Mouse (Mus musculus) liver, adult (tissue): Measurements from ENCODE around the gene Htr2c.

ENCODE experiments used
- GATA4 ChIP-seq: IDR thresholded peaks from 2 replicates; pipeline ENCODE4 v1.6.1; 2014; ENCODE audit warnings: mild to moderate bottlenecking, low read length; ENCODE audit not compliant: insufficient replicate concordance

The Htr2c gene

DNA sequence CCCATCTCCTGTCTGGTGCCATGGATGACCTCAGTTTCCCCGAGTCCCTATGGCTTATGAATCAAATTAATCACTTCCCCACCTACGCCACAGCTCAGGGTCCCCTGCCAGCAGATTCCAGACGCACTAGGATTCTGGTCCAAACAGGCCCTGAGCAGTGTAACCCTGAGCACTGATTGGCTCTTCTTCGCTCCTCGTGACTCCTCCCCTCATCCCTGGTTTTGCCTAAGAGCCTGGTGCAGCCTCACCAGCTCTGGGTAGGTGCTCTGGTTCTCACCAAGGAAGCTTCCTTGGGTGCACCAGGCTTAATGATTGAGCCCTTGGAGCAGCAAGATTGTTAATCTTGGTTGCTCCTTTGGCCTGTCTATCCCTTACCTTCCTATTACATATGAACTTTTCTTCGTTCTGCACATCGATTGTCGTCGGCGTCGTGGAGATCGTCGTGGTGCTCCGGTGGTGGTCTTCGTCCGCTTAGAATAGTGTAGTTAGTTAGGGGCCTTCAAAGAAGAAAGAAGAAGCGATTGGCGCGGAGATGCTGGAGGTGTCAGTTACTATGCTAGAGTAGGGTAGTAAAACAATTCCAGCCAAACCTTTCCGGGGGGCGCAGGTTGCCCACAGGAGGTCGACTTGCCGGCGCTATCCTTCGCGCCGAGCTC, at the start of gene Htr2c:
Htr2c (plus strand) TSS at position 256 of the 656 bp plus-strand sequence.
- no peak for TF ChIP-seq GATA4

DNA sequence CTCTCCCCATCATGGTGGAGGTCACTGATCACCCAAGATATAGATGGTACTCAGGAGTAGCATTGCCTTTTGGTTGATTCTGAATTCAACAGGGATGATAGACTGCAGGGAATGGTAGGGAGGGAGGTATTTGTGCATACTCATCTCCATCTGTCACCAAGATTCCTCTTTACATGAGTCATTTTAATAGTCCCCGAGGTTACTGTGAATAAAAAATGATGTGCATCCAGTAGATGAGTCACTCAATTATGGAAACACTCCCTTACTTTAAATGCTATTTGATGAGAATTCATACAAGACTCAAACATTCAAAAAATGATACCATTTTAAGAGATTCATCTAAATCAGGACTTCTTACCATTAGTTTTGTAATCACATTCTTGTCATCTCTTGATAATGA, 34.1 kb upstream of the Htr2c start:
- no peak for TF ChIP-seq GATA4

DNA sequence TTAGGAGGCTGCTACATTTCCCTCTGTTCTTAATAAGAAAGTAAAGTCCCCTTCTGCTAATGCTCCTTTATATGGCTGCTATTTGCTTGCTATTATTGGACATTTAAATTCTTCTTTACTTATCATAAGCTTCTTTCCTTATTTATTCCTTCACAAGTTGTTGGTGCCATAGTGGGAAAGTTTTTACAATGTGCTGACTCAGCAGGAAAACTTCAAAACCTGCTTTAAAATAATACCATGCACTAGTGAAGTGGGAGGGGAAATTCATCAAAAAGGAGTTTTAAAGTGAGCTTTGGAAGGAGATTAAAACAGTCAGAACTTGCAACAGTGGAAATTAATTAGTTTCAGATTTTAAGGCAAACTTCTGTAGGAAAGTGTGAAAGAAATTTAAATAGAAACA, 26.0 kb upstream of the Htr2c start:
- TF ChIP-seq GATA4: no peak

DNA sequence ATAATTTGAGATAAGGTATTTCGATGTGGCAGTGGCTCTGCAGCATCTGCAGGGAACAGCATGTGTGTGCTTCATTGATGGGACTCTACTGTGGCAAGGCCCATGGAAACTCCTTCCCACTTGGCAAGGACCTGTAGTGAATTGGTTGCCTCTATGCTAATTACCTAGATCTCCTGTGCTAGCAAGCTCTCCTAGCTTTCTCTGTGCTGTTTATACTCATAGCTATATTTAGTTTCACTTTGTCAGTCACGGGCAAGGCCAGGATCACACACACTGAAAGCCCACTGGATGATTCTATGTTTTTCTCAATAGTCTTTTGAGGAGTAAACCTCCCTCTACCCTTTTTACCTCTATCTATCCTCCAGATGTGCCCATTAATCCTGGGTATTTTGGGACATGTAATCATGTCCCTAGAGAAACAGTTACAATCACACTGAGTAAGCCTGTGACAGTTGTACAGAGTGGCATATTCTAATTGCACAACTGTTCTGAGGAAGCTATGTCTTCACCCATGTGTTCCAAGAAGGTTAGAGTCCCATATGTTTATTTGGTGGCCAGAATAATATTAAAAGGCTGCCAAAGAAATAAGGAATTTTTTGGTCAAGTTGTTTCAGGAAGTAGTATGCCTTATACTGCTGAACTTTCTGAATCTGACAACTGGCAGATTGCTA, 16.0 kb upstream of the Htr2c start:
- no peak for TF ChIP-seq GATA4

DNA sequence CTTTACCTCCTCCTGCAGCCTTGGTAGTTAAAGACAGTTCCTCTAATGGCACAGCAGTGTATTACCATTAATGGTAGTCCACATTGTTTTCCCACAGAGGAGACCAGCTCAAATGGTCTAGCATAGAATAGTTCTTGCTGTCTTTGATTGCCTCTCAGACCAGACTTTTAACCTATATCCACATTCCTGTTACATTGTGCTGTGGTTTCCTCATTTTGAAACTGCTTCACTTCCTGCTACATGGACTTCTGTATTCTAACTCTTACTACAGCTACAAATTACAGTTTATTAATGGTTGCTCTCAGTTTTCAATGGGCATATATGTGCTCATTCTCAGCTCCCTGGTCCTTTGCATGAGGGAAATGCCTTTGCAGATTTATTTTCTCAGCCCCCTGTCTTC, 15.3 kb upstream of the Htr2c start:
- TF ChIP-seq GATA4: no peak

DNA sequence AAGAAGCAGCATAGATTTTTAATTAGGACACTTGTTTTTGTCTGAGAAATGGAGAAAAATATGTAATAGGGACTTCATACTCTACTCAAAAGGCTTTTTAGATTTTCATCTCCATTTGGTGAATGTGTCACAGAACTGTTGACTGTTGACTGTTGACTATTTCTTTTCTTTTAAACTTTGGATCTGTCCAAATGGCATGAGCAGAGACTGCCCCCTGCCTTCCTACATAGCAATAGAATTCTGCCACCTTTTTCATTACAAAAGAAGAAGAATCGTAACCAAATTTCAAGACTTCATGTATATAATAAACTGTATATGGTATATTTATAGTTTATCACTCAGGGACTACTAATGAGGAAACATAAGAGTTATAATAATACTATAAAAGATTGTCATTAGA, 3.7 kb upstream of the Htr2c start:
- no peak for TF ChIP-seq GATA4

DNA sequence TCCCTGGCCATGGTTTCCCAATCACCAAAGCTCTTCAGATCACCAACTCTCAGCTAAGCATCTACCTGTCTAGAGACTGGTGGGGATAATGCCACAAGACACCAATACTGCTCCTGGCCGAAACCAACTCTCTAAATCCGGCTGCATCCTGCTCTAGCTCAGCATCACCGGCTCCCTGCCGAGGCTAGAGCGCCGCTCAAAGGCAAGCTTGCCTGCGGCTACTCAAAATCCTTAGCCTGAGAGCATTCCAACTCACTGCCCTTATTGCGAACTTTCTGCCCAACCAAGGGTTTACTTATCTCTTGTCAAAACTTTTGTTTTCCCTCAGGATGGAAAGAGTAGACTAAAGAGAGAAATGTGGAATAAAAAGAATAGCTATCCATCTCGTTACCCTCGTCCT, 2.4 kb upstream of the Htr2c start:
- no peak for TF ChIP-seq GATA4

DNA sequence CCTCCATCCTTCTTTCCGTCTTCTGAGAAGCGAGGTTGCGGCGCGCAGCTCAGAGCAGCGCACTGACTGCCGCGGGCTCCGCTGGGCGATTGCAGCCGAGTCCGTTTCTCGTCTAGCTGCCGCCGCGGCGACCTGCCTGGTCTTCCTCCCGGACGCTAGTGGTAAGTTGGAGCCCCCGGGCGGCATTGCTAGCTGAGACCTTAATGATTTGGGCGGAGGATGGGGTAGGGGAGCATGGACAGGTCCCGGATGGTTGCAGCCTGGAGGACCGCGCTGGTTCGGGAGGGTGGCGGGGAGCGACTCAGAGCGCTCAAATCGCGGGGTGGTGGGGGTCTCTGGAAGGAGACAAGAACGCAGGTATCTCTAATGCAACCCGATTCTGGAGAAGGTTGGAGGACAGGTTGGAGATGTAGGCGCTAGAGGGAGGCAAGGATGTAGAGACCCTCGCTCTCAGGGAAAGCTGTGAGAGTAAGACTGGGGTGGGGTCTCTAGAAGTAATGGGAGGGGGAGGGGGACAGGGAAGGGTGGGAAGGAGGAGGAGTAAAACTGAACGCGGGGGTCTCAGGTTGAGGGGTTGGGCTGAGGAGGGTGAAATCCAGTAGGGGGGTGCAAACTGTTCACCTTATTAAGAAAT, 718 bp downstream of the Htr2c start:
- no peak for TF ChIP-seq GATA4

DNA sequence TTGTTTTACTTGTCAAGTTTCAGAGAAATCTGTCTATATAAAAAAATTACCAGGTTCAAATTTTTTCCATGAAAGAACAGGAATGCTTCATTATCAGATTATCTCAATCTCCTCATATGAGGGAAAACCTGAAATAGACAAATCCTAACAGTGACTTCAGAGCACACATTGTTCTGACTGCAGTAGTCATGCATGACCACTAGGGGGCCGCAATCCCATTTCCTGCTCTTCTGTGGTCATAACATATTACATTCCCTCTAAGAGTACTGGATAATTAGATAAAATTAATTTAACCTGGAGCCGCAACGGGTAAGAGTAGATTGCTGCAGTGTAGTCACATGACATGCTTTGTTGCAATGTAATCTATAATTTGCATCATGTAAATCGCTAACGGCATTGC, 17.6 kb downstream of the Htr2c start:
- no peak for TF ChIP-seq GATA4

DNA sequence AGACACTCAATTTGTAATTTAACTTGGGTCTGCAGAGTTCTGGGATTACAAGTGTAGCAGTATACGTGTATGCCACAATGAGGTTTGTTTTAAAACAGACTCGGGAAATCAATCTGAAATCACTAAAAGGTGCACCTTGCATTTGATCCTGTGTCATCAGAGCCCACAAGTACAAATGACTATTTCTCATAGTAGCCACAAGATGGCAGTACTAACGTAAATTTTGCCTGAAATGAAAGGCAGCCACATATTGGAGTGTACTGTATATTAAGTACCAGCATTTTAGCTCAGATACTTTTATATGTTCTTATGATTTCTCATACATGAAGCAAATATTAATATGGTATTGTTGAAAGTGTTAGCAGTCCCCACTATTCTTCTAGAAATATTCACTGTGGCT, 93.4 kb downstream of the Htr2c start:
- TF ChIP-seq GATA4: no peak

DNA sequence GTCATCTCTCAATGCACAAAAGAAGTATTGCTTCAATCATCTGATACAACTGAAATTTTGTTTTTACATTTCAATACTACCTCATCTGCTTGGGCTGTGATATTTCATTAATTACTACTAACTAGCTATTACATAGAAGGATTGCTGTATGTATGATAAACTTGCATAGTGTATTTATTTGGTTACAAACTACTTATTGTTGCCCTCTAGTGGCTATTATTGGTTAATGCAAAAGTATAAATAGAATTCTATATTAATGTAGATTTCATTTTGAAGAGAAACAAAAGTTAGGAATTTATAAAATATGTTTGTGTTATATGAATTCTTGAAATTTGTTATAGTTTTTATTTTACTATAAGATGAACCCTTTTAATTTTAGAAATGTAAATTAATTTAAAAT, 109.3 kb downstream of the Htr2c start:
- no peak for TF ChIP-seq GATA4

DNA sequence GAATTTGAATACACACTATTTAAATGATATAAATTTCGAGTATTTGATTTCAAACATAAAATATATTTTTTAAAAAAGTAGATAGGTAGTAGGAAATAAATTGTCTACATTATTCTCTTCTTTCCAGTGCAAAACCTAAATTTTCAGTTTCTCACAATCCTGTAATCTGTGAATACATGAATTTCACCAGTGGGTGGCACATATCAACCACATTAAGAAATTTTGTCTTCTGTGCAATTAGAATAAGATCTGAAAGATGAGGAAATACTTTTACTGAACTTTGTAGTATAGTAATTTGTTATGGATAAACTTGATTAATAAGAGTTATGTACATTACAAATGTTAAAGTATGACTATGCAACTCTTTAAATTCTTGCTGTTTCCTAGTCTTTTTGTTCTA, 156.8 kb downstream of the Htr2c start:
- no peak for TF ChIP-seq GATA4

DNA sequence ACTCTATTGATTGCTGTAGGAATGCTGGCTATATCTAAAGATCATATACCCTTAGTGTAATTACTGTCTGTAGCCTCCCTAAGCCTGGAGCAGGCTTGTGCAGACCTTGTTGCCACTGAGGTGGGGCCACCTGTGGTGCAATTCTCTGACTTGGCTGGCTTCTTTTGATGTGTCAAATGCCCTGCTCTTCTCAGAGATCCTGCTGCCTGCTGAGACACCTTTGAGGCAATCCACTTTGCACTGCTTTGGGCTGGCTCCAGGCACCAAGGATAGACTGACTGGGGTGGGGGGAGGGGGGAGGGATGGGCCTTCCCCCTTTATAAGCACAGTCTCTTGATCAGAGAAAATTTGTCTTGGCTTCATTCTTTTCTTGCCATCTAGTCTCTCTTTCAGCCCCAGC, 252.9 kb downstream of the Htr2c start:
- no peak for TF ChIP-seq GATA4

DNA sequence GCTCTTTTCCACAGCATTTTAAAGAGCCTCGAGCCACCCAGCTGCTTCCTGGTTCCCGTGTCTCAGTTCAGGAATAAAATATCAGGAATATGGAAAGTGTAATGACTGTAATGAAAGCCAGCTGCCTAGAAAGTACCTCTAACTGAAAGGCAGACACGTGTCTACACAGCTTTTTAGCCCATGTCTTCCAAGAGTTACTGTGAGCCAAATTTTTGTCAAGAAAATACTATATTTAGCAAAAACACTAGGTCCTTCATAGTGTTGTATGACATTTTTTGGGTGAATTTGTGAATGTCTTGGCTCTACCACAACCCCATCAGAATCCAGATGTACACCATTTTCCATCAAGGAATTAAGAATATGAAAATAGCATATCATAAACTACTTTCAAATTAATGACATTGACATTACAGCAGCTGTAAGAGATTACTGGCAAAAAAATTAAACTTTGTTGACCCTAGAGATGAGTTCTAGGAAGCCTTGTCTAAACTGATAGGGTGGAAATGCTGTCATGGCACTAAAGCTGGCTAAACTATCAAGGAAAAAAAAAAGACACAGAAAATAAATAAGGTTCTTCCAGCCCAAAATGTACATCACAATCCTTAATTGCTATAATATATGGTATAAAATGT, 255.2 kb downstream of the Htr2c start:
- TF ChIP-seq GATA4: no peak

DNA sequence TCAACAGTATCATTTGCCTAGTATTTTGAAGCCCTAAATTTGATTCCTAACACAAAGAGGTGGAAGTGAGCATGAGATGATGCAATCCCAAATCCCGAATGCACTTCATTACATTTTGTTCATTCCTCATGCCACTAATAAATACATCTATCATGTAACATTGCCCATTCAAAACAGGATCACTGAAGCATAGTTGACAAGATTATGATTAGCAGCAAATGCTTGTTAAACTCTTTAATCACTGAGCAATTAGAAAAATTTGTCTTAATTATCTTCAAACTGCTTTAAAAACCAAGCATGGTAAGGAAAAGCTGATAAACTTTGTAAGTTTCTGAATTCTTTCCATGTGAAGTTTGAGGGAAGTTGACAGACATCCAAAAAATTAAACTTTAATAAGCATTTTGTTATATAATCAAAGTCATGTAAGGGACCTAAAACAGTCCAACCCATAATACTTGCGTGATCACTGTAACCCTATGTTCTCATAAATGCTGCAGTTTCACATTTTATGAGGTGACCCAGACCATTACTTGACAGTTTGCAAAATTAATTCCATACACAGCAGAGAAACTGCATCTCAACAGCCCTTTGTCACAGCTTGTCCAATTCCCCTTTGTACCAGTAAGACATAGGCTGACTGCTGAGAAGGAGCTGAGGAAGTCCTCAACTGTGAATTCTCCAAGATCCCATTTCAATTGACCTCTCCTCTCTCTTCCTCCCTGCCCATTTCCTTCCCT, 276.7 kb downstream of the Htr2c start:
- TF ChIP-seq GATA4: no peak
